Mouse (Mus musculus): Measurements from ENCODE around the gene Mrtfa.
A peak's percentile ranks its signal among the peaks of the same experiment; 100 is the strongest.

Gene Mrtfa

DNA sequence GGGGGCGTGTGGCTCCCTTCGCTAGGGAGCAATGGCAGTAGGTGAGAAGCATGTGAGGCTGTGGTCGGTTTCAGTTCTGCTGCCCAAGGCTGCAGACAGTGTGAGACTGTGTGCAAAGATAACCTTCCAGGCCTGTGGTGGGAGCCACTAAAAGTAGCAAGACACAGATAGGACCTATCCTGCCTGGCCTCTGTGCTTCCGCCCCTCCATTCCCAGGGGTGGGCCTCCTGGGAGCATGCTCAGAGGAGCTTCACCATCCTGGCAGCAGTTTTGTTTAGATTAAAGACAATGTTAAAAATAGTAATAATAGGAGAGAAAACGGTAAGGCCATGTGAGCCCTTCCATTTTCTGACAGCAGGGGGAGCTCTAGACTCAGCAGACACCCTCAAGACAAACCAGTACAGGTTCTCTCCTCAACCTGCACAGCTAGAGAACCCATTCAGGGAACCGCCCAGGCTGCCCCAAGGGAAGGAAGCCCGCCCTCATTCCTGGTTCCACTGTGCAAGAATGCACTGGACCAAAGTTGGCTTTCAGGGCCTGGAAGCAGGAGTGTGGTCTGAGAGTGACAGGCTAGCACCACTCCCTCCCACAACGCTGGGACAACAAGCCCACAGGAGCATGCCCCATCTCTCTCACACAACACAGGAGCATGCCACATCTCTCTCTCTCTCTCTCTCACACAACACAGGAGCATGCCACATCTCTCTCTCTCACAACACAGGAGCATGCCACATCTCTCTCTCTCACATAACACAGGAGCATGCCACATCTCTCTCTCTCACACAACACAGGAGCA, 163.0 kb downstream of the Mrtfa start:
- DNase-seq (ENCODE audit: low spot score) = peak; percentile 82

DNA sequence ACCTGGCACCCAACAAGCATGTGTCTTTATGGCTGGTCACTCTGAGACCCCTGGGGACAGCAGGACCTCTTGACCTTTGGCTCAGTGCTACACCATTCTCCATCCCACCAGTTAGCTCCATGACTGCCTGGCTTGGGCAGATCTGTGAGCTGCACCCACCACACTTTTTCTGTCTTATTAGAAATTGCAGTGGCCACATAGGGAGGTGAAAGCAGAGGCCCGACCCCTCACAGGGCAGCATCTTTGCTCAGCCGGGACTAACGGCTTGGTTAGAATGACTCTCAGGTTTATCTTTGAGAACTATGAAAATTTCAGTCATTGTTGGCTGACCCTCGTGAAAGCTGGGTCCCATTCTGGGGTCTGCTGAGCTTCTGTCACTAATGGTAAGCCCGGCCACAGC, 163.7 kb downstream of the Mrtfa start:
- DNase-seq (ENCODE audit: low spot score) = no peak

DNA sequence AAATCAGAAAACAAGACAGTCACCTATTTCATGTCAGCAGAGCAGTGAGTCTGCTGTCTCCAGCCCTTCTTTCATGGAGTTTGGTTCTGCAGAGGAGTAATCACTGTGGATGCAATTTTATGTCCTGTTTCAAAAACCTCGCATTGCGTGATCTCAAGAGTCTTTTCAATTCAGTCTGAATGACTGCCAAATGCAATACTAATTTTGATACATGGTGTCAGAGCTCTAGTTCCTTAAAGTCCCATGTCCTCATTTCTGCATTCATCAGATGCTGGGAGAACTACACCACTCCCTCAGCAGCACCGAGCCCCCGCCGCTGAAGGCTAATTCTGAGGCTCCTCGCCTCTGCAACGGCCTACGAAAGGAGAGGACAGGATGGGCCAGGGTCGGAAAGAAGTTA, 166.7 kb downstream of the Mrtfa start:
- DNase-seq (ENCODE audit: low spot score) = no peak

DNA sequence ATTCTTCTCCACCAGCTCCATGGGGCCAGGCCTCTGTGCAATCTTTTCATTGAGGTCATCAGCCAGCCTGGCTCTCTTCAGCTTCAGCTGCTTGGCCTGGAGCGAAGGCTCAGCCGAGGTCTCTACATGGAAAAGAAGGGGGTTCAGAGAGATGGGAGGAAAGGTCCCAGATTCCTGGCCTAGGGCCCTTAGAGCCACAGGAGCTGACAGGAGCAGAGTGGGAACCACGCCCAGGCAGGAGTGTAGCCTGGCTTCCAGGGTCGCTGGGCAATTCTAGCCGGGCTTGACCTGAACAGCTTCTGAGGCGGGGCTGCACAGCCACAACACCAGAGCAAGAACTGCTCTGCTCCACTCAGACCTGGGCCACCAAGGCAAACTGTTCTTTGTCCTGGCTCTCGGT, 168.1 kb downstream of the Mrtfa start:
- DNase-seq (ENCODE audit: low spot score) = no peak

DNA sequence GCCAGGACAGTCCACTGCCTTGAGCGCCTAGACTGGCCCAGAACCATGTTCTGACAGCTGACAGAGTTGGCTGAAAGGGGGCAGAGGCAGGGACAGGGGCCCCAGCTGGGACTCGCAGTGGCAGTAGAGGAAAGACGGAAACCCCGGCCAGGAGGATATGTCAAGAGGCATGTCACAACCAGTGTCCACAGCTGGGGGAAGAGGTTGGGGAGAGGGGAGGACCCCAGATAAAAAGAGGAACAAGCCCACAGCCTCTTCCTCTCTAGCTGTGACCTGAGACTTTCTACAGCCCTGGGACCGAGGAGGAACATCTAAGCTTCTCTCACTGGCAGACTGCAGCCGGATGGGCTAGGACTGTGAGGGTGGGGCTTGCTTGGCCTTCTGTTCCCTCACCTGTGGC, 169.2 kb downstream of the Mrtfa start:
- no peak for DNase-seq (ENCODE audit: low spot score)

DNA sequence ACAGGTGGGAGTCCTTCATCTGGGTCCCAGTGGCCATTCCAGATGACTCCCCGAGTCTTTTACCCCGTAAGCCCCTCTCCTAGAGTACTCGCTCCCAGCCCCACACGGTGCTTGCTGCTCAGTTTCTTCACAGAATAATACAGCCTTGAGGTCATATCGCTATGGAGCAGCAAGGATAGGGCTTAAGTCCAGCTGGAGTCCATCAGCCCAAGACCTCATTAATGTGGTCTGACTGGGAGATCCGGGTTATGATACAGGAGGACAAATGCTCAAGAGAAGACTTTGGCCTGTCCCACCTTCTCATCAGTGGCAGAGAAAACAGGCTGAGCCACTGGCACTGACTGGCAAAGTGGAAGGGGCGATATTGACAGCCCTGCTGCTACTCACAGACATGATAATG, 173.2 kb downstream of the Mrtfa start:
- DNase-seq (ENCODE audit: low spot score) = no peak

DNA sequence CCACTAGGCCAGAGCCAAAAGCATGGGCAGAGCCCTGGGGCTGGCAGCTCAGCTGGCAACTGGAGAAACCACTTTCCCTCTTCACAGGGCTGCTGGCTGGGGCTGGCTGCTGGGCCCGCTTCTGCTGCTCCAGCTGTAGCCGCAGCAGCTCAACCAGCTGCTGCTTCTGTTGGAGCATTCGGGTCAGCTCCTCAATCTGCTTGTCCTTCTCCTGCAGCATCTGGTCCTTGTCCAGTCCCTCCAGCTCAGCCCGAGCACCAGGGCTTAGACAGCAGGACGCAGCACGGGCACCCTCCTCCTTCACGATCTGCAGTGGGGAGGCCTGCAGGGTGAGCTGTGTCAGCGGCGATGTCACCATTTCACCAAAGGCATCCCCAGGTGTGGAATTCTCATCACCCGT, 174.1 kb downstream of the Mrtfa start:
- DNase-seq (ENCODE audit: low spot score) = no peak

DNA sequence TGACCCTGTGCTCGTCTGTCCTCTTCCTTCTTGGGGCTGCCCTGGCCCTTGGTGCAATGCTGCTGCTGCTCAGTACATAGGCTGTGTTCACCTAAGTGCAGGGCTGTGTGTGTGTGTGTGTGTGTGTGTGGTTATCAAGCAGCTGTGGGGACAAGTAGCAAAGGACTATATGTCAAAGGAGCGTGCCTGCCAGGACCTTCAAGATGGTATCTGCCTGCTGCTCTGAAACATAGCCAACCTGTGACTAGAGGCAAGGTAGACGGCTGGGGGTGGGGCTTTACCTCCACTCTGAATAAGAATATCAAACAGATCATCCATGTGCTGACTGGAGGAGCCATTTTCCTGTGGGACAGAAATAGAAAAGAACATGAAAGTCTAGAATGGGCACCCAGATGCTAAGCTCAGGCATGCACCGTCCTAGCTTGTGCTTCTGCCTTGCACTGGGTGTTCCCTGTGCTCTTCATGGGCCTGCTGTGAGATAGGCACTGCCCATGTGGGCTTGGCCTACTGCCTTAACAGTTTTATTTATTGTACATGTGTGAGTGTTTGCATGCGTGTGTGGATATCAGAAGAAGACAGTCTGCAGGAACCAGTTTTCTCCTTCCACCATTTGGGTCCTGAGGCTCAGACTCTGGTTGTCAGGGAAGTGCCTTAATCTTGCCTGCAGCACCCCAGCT, 175.4 kb downstream of the Mrtfa start:
- DNase-seq (ENCODE audit: low spot score) = no peak

DNA sequence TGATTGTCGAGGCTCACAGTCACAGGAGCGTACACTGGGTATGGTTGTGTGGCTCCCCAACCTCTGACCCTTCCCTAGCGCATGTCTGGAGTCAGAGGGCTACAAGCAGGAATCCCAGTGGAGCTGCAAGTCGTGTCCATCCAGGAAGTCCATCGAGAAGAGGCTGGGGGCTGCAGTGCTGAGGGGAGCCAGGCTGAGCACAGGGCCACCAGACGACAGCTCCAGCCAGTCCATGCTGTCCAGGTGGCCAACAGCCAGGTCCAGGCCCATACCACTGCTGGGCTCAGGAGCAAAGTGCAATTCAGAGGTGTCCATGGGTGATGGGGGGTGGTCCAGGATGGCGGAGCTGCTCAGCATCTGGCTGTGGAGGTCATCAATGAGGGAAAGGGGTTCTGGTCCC, 177.4 kb downstream of the Mrtfa start:
- no peak for DNase-seq (ENCODE audit: low spot score)

DNA sequence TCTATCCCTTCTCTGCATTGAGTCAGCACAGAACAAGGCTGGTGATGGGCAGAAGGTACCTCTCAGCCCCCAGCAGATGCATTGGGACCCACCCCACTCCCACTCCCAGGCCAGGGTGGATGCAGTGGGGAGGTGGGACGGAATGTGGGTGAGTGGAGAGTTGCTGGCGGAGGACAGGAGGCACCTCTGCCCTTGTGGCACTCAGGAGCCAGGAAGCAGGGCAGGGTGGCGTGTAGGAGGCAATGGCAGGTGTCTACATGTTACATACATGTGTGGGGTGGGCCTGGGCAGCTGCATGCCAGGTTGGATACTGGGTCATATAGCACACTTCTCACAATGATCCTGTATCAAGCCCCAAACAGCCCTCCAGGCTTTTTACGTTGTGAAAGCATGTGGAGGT, 178.2 kb downstream of the Mrtfa start:
- DNase-seq (ENCODE audit: low spot score) = no peak

DNA sequence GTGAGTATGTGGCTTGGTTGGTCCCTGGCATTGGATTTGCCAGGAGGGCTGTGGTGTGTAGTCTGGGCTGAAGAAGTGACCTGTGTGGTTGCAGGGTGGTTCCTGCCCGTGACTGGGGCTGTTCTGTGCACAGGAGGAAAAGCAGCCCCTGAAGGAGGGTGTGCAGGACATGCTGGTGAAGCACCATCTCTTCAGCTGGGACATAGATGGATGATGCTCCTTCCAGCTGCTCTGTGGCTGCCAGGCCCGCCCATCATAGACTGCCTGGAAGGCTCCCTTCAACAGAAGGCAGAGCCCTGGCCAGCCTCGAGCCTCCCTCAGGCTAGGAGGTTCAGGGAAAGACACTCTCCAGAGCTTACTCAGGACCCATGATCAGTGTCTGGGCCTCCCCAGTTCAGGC, 179.0 kb downstream of the Mrtfa start:
- no peak for DNase-seq (ENCODE audit: low spot score)

DNA sequence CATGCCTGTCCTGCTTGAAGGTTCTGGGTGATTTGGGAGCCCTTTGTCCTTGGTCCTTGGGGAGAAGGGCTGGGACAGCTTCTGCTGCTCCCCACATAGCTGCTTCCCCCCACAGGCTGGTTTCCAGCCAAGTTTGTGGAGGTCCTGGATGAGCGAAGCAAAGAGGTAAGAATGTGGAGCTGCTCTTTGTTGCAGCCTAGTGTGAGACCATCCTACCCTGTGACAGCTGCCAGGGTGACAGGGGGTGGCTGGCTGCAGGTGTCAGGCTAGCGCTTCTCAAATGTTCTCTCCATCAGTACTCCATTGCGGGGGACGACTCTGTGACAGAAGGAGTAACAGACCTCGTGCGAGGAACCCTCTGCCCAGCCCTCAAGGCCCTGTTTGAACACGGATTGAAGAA, 180.4 kb downstream of the Mrtfa start:
- no peak for DNase-seq (ENCODE audit: low spot score)

DNA sequence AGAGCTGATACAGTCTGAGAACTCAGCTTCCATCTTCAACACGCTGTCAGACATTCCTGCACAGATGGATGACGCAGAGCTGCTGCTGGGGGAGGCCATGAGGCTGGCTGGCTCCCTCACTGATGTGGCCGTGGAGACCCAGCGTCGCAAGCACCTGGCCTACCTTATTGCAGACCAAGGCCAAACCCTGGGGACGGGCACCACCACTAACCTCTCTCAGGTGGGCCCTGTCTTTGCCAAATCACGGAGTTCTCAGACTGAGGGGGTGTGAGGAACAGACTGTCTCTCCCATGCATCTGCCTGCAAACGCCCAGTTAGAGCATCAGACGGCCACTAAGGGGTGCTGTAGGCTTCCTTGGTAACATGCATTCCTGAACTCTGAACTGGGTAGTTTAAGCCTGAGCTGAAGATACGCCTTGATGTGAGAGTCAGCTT, 181.9 kb downstream of the Mrtfa start:
- DNase-seq (ENCODE audit: low spot score) = no peak

DNA sequence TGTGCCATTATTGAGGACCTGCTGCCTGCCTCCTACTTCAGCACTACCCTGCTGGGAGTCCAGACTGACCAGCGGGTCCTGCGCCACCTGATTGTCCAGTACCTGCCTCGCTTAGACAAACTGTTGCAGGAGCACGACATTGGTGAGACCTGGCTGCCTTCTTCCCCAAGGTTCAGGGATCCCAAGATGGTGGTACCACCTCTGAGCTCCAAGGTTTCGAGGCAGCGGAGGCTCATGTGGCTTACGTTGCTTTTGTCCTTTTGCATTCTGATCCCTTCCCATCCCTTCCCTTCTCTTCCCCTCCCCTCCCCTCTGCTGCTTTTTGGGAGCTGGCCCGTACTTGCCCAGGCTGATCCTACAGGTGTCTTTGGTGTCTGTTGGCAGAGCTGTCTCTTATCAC, 182.7 kb downstream of the Mrtfa start:
- DNase-seq (ENCODE audit: low spot score) = no peak

DNA sequence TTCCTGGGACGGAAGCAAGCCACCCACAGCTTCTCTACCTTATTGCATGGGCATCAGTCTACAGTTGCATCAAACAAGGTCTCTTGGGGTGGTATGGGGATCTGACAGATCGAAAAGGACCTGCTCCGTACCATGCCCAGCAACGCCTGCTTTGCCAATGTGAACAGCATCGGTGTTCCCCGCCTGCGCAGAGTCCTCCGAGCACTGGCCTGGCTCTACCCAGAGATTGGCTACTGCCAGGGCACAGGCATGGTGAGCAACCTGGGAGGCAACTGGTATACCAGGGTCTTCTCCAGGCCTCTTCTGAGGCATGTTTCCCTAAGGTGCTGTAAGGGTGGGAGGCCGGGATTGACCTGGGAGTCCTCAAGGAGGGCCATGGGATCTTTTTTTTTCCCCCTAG, 183.2 kb downstream of the Mrtfa start:
- no peak for DNase-seq (ENCODE audit: low spot score)

DNA sequence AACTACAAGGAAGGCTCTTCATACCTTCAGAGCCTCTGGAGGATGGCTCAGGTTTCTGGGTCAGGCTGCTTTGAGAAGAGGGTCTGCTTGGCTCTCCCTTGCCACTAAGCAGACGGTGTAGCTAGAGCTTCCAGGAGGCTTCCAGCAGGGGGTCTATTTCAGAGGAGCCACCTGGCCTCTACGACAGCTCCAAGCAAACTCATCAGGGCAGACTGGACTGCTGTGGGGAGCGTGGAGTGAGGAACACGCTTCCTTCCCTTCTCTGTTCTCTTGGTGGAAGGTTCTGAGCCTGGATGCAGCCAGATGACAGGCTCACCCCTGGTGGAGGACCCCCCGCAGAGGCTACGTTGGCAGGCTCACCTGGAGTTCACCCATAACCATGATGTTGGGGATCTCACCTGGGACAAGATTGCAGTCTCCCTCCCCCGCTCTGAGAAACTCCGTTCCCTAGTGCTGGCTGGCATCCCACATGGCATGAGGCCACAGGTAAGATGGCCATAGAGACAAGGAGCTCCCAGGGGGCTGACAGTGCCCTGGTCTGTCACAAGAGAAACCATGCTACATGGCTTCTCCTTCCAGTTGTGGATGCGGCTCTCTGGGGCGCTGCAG, 184.3 kb downstream of the Mrtfa start:
- no peak for DNase-seq (ENCODE audit: low spot score)

DNA sequence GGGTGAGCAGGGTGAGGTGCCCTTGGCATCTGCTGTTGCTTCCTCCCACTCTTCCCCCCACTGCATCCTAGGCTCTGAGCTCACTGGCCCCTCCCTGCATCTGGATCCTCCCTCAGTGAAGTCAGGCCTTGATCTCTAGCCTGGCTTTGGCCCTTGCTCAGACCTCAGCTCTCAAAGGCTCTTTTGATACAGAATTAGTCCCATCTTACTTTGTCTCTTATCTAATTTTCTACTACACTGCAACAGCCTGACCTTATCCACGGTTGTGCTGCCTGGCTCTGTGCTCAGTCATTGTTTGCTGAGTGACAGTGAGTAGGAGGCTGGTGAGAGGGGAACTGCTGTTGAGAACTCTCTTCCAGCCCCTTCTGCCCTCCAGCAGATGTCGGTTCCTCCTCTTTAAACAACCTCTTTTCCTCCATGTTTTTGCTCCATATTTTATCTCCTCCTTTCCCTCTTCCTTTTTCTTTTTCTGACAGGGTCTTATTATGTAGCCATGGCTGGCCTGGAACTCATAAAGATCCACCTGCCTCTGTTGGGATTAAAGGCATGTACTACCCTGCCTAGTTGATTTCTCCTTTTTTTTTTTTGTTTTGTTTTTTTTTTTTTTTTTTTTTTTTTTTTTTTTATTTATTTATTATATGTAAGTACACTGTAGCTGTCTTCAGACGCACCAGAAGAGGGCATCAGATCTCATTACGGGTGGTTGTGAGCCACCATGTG, 190.0 kb downstream of the Mrtfa start:
- DNase-seq (ENCODE audit: low spot score) = no peak

DNA sequence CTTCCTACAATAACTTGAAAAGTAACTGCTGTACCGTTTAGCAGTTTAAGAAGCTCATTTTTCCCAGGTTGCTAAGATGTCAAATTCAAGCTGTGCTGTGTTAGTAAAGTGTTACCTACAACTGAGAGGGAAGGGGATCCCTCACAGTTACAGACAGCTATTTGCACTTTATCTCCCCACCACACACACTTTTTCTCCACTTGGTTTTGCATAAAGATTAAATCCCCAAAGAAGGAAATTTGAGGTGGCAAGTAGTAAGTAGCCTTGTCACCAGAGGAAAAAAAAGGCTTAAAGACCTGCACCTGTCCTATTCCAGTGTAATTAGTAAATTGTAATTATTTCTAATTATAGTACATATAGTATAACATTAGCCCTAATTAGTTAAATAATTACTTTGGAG, 193.5 kb downstream of the Mrtfa start:
- DNase-seq (ENCODE audit: low spot score) = no peak

DNA sequence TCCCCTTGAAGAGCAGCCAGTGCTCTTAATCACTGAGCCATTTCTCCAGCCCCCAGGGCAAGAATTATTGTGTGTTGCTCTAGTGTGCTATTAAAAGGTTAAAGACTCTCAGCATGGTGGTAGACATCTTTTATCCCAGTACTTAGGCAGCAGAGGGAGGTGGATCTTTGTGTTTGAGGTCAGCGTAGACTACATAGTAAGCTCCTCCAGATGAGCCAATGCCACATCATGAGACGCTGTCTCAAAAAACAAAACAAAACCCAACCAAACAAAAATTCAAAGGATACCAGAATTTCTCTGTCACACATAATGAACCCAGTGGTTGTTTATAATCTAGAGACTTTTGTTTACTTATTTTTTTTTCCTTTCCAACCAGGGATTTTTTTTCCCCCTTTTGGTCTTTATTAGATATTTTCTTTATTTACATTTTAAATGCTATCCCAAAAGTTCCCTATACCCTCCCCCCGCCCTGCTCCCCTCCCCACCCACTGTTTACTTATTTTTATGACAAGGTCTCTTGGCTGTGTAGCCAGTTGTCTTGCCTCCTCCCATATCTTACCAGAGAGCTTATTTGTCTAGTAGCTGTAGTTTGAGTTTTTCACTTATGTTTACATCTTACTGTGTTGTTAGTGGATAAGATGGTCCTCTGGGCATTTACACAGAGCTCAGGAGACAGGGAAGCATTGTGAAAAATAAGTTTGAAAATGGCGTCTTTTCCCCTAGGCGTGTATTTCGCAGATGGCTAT, 194.3 kb downstream of the Mrtfa start:
- no peak for DNase-seq (ENCODE audit: low spot score)

DNA sequence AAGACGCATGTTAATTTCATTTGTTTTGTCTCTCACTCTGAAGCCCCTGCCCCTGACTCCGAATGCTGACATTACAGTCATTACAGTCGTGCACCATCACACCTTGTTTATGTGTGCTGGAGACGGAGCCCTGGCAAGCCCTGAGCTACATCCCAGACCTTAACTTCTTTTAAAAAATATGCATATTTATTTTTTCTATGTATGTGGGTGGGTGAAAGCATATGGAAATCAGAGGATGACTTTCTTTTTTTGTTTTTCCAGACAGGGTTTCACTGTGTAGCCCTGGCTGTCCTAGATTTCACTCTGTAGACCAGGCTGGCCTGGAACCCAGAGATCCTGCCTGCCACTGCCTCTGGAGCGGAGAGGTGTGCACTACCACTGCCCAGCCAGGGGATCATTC, 195.6 kb downstream of the Mrtfa start:
- no peak for DNase-seq (ENCODE audit: low spot score)

DNA sequence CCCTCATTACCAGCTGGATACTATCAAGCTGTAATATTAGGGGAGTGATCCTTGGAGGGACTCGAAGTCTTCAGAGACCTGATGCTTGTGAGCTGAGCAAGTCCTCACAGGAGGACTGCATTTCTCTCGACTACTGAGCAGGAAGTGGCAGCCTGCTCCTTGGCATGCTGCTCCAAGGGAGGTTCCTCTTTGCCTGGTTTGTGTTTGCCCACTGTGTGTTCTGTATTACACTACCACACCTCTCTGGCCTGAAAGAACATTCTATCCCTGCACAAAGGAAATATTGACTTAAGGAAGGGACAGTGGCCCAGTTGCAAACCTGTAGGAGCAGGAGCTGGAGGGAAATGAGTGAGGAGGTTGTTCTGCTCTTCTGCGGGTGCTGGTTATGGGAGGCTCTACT, 200.8 kb downstream of the Mrtfa start:
- no peak for DNase-seq (ENCODE audit: low spot score)

DNA sequence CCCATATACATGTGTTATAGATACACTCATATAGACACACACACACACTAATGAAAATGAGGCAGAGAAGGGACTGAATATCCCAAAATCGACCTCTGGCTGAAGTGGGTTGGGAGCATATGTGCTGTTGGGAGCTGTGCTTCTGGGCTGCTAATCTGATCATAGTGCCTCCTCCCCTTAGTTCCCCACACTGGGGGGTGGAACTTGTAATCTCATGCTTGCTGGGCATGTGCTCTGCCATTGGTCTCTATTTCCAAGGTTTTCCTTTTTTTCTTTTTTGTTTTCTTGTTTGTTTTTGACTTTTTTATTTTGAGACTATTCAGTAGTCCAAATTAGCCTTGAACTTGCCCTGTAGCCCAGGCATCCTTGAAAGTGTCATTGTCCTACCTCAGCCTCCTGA, 202.2 kb downstream of the Mrtfa start:
- no peak for DNase-seq (ENCODE audit: low spot score)
